Mouse (Mus musculus): ENCODE results near the gene Slc22a16. TPM values are rescaled to one million over a fixed set of nuclear protein-coding genes. Genes with fewer than 3 reads are reported as not detected.

Gene Slc22a16
- polyA plus RNA-seq, 2 experiments: not detected

DNA sequence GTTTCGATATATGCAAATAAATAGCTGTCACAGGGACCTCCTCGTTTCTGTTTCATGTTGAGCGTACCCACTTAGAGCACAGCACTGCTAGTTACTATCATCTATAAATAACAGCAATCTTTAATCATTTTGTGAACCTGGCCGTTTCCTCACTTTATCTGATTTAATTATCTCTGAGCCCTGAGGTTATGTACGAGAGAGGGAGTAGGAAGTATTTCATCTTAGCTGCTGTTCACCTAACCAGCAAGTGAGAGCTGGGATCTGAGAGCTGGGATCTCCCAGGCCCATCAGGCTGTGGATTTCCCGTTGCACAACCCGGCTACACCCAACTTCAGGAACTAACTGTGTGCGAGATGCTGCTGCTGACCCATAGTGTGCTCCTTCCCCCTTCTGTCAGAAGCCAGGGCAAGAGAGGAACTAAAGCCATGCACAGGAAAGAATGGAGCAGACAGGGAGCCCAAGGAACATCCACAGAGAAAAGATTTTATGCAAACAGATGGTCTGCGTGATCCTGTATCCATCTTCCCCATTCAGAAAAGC lies 44.5 kb upstream of the Slc22a16 start:
- Histone ChIP-seq H3K9me3 (ENCODE audit: control insufficient read depth, low read length) (no peaks in the 10 kb centered on the region), H3K4me3 (replicated peaks; ENCODE audit: low read length) (no peak overlapping the region), H3K9ac (ENCODE audit: low read depth, low read length, severe bottlenecking) (no peak overlapping the region), H3K27ac (replicated peaks; ENCODE audit: low read depth, low read length) (no peak overlapping the region), H3K4me2 (replicated peaks; ENCODE audit: low read depth, low read length, severe bottlenecking) (no peak overlapping the region), H3K27me3 (ENCODE audit: control insufficient read depth, insufficient read depth, low read length) (no peaks in the 10 kb centered on the region), H3K36me3 (ENCODE audit: control insufficient read depth, insufficient read depth, low read length) (no peaks in the 10 kb centered on the region), H3K4me1 (ENCODE audit: control insufficient read depth, insufficient read depth, low read length) (peaks cover 13% of the 10 kb centered on the region; the same call in 1 of the 2 replicates)
- DNase-seq (ENCODE audit: low spot score) (no peak), ATAC-seq (ENCODE audit: low FRiP score, low read depth) (no peak)
- no peak for TF ChIP-seq POLR2A (IDR thresholded peaks at IDR 0.05; ENCODE audit: borderline replicate concordance, extremely low read depth, insufficient read depth, insufficient read length)
- WGBS: 62% methylated on average over 9 of the region's 9 CpGs

GRCm38 (mm10) chr10:40526301-40526761 lies 43.8 kb upstream of the Slc22a16 start:
- Histone ChIP-seq H3K27me3 (ENCODE audit: control insufficient read depth, insufficient read depth, low read length) (no peaks in the 10 kb centered on the region), H3K9me3 (ENCODE audit: control insufficient read depth, low read length) (no peaks in the 10 kb centered on the region), H3K4me2 (replicated peaks; ENCODE audit: low read depth, low read length, severe bottlenecking) (no peak overlapping the region), H3K27ac (replicated peaks; ENCODE audit: low read depth, low read length) (no peak overlapping the region), H3K9ac (ENCODE audit: low read depth, low read length, severe bottlenecking) (no peak overlapping the region), H3K36me3 (ENCODE audit: control insufficient read depth, insufficient read depth, low read length) (no peaks in the 10 kb centered on the region), H3K4me3 (replicated peaks; ENCODE audit: low read length) (no peak overlapping the region), H3K4me1 (ENCODE audit: control insufficient read depth, insufficient read depth, low read length) (peaks cover 15% of the 10 kb centered on the region; the same call in 1 of the 2 replicates)
- DNase-seq (ENCODE audit: low spot score): no peak
- no peak for ATAC-seq (ENCODE audit: low FRiP score, low read depth)
- TF ChIP-seq POLR2A (IDR thresholded peaks at IDR 0.05; ENCODE audit: borderline replicate concordance, extremely low read depth, insufficient read depth, insufficient read length): no peak
- 74% methylated on average over 8 of the region's 8 CpGs for whole genome bisulfite sequencing

GRCm38 (mm10) chr10:40526986-40527385 lies 43.1 kb upstream of the Slc22a16 start:
- ATAC-seq (ENCODE audit: low FRiP score, low read depth): no peak
- WGBS: 85% methylated on average over 3 of the region's 3 CpGs
- TF ChIP-seq POLR2A (IDR thresholded peaks at IDR 0.05; ENCODE audit: borderline replicate concordance, extremely low read depth, insufficient read depth, insufficient read length): no peak
- no peak overlapping the region for H3K9ac ChIP-seq (ENCODE audit: low read depth, low read length, severe bottlenecking)
- no peak overlapping the region for H3K4me2 ChIP-seq (replicated peaks; ENCODE audit: low read depth, low read length, severe bottlenecking)
- peaks cover 15% of the 10 kb centered on the region; the same call in 1 of the 2 replicates for H3K4me1 ChIP-seq (ENCODE audit: control insufficient read depth, insufficient read depth, low read length)
- no peak overlapping the region for H3K4me3 ChIP-seq (replicated peaks; ENCODE audit: low read length)
- H3K36me3 ChIP-seq (ENCODE audit: control insufficient read depth, insufficient read depth, low read length): no peaks in the 10 kb centered on the region
- no peak overlapping the region for H3K27ac ChIP-seq (replicated peaks; ENCODE audit: low read depth, low read length)
- no peaks in the 10 kb centered on the region for H3K27me3 ChIP-seq (ENCODE audit: control insufficient read depth, insufficient read depth, low read length)
- H3K9me3 ChIP-seq (ENCODE audit: control insufficient read depth, low read length): no peaks in the 10 kb centered on the region; the same call in 1 of the 2 replicates
- DNase-seq (ENCODE audit: low spot score): no peak

DNA sequence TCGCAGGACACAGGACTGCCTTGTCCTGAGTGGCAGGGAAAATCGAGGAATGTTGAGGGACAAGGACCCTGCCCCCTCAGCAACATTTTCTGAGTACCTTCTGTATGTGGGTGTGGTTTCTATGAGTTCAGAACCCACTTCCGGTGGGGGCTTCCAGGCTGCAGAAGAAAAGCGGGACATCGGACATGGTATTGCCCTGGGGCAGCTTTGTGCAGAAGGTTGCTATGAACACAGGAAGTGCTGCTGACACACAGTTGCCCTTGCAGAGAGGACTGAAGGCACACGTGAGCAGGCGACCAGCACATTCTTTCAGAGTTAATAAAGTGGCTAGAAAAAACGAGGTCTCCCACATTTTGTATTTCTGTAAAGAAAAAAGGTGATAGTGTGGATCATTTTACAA lies 42.6 kb upstream of the Slc22a16 start:
- 19% methylated on average over 8 of the region's 8 CpGs for WGBS
- Histone ChIP-seq H3K4me3 (replicated peaks; ENCODE audit: low read length) (no peak overlapping the region), H3K9ac (ENCODE audit: low read depth, low read length, severe bottlenecking) (no peak overlapping the region), H3K4me1 (ENCODE audit: control insufficient read depth, insufficient read depth, low read length) (peaks cover 15% of the 10 kb centered on the region; the same call in 1 of the 2 replicates), H3K9me3 (ENCODE audit: control insufficient read depth, low read length) (no peaks in the 10 kb centered on the region; the same call in 1 of the 2 replicates), H3K4me2 (replicated peaks; ENCODE audit: low read depth, low read length, severe bottlenecking) (no peak overlapping the region), H3K27me3 (ENCODE audit: control insufficient read depth, insufficient read depth, low read length) (no peaks in the 10 kb centered on the region), H3K27ac (replicated peaks; ENCODE audit: low read depth, low read length) (no peak overlapping the region), H3K36me3 (ENCODE audit: control insufficient read depth, insufficient read depth, low read length) (no peaks in the 10 kb centered on the region)
- DNase-seq (ENCODE audit: low spot score): no peak
- ATAC-seq (ENCODE audit: low FRiP score, low read depth): no peak
- no peak for TF ChIP-seq POLR2A (IDR thresholded peaks at IDR 0.05; ENCODE audit: borderline replicate concordance, extremely low read depth, insufficient read depth, insufficient read length)

DNA sequence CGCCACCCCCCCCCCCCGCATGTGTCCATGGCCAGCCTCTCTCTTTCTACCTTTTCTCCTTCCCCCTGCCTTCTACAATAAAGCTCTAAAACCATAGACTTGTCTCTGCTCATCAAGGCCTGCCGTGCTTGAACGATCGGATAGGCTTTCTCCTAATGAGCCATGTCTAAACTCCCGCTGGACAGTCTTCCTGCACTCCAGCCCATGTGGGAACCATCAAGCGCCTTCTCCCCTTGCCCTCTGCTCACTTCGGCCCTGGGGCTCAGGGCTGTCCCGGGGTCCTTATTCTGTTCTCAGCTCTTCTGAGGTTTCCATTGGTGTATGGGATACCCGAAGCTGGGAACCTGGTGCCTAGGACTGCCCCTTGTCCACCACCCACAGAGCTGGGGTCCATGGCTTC lies 41.5 kb upstream of the Slc22a16 start:
- Histone ChIP-seq H3K9ac (ENCODE audit: low read depth, low read length, severe bottlenecking) (no peak overlapping the region), H3K9me3 (ENCODE audit: control insufficient read depth, low read length) (no peaks in the 10 kb centered on the region; the same call in 1 of the 2 replicates), H3K27me3 (ENCODE audit: control insufficient read depth, insufficient read depth, low read length) (no peaks in the 10 kb centered on the region), H3K4me2 (replicated peaks; ENCODE audit: low read depth, low read length, severe bottlenecking) (no peak overlapping the region), H3K27ac (replicated peaks; ENCODE audit: low read depth, low read length) (no peak overlapping the region), H3K36me3 (ENCODE audit: control insufficient read depth, insufficient read depth, low read length) (no peaks in the 10 kb centered on the region), H3K4me1 (ENCODE audit: control insufficient read depth, insufficient read depth, low read length) (peaks cover 15% of the 10 kb centered on the region; the same call in 1 of the 2 replicates), H3K4me3 (replicated peaks; ENCODE audit: low read length) (no peak overlapping the region)
- TF ChIP-seq POLR2A (IDR thresholded peaks at IDR 0.05; ENCODE audit: borderline replicate concordance, extremely low read depth, insufficient read depth, insufficient read length): no peak
- ATAC-seq (ENCODE audit: low FRiP score, low read depth) (no peak), DNase-seq (ENCODE audit: low spot score) (no peak)
- 35% methylated on average over 8 of the region's 10 CpGs for WGBS

All from limb, embryonic 14.5 days (tissue).